Mouse (Mus musculus): ENCODE results near the gene Bcr.

Bcr gene

GRCm38 (mm10) chr10:75121028-75121427 lies 60.6 kb downstream of the Bcr start:
- in situ Hi-C loops (cut with MboI; ENCODE audit: low sequenced_read_pairs): no loop called here

DNA sequence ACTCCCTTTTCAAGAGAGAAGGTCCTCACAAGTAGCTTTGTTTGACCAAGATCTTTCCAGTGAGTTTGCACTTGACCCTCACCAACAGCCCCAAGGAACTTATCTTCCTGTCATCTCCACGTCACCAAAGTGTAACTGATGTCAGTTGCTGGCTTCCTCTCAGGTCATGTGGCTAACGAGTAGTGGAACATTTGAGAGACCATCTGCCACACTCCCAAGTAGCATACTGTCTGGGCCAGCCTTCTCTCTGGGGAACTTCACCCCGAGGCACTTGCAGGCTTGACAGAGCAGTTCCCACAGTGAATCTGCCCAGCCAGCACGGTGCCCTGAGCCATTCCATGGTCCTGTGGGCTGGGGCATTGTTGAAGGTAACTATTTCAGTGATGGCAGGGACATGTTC lies 65.2 kb downstream of the Bcr start:
- in situ Hi-C loops (cut with MboI; ENCODE audit: low sequenced_read_pairs): no loop called here

GRCm38 (mm10) chr10:75129283-75129710 lies 68.9 kb downstream of the Bcr start:
- in situ Hi-C loops (cut with MboI; ENCODE audit: low sequenced_read_pairs): no loop called here

DNA sequence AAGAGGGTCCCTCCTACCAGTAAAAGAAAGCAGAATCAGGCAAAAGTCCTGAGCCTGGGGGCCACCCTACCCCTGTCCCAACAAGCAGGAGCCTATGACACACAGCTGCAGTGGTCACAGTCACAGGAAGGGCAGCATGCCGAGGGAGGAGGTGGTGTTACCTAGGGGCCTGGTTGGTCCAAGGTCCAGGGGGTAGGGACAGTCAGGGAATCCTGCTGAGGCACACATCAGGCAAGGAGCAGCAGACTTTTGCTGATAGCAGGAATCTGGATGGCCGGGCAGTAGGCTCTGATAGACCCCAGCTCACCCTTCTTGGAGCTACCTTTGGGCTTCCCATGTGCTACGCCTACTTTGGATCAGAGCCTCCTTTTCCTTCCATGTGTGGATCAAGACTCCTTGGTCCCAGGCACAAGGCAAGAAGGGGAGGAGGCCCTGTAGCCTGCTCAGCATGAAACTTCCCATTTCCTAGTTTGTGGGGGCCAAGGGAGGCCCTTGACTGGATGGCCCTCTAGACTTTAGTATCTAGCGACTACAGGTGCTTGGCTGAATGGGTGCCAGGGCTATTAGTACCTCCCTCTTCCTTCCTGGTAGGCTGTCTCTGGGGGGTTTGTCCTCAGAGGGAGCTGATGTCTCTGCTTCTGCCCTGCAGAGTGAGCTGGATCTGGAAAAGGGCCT lies 70.1 kb downstream of the Bcr start:
- in situ Hi-C loops (cut with MboI; ENCODE audit: low sequenced_read_pairs): no loop called here

GRCm38 (mm10) chr10:75131625-75132024 lies 71.2 kb downstream of the Bcr start:
- in situ Hi-C loops (cut with MboI; ENCODE audit: low sequenced_read_pairs): no loop called here

GRCm38 (mm10) chr10:75134861-75135517 lies 74.6 kb downstream of the Bcr start:
- in situ Hi-C loops (cut with MboI; ENCODE audit: low sequenced_read_pairs): no loop called here

DNA sequence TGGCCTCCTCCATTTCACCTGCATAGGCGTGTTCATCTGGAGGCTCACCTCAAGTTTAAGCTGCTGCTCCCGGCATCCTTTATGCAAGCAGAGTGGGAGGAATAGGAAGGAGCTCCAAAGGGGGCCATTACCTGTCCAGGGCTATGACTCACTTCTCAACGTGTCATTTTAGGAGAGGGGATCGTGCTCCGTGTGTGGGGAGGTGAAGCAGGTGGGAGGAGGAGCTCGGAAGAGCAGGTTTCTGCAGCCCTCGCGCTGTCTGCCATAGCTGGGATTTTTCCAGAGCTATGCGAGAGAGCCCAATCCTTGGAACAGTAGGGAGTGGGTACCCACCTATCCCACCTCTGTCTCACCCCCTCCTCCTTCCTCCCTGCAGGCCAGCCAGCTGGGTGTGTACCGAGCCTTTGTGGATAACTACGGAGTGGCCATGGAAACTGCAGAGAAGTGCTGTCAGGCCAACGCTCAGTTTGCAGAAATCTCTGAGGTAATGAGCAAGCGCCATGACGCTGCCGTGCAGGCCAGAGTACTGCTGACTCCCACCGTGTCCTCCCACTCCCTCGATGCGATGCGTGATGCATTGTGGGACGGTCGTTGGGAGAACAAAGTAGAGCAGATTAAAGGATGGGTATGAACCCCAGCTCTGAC lies 75.2 kb downstream of the Bcr start:
- in situ Hi-C loops (cut with MboI; ENCODE audit: low sequenced_read_pairs): no loop called here

DNA sequence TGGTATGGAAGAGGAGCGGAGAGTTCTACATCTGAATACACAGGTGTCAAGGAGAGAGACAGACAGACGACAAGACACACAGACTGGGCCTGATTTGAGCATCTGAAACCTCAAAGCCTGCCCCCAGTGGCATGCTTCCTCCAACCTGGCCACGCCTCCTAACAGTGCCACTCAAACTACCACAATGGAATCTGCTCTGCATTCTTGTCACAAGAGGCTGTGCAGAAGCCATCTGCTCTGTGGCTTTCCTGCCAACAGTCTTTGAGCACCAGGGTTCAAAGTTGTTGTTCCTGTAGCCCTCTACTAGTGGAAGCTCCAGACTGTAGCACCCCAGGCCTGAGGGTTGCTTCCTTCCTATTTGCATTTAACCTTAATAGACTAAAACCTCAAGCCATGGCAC lies 76.8 kb downstream of the Bcr start:
- in situ Hi-C loops (cut with MboI; ENCODE audit: low sequenced_read_pairs): no loop called here

GRCm38 (mm10) chr10:75145221-75145620 lies 84.8 kb downstream of the Bcr start:
- in situ Hi-C loops (cut with MboI; ENCODE audit: low sequenced_read_pairs): no loop called here

- in situ Hi-C loops (cut with MboI; ENCODE audit: low sequenced_read_pairs): no loop called here
Observed at GRCm38 (mm10) chr10:75146001-75146400, 85.6 kb downstream of the Bcr start.

GRCm38 (mm10) chr10:75146619-75147018 lies 86.2 kb downstream of the Bcr start:
- in situ Hi-C loops (cut with MboI; ENCODE audit: low sequenced_read_pairs): no loop called here

GRCm38 (mm10) chr10:75148295-75148694 lies 87.9 kb downstream of the Bcr start:
- in situ Hi-C loops (cut with MboI; ENCODE audit: low sequenced_read_pairs): no loop called here

- in situ Hi-C loops (cut with MboI; ENCODE audit: low sequenced_read_pairs): loop anchor here (5.0 to 10.0 kb wide), 2 partner anchors 93 to 206 kb away; no protein-coding TSS in a partner anchor
Observed at GRCm38 (mm10) chr10:75150361-75150760, 90.0 kb downstream of the Bcr start.

DNA sequence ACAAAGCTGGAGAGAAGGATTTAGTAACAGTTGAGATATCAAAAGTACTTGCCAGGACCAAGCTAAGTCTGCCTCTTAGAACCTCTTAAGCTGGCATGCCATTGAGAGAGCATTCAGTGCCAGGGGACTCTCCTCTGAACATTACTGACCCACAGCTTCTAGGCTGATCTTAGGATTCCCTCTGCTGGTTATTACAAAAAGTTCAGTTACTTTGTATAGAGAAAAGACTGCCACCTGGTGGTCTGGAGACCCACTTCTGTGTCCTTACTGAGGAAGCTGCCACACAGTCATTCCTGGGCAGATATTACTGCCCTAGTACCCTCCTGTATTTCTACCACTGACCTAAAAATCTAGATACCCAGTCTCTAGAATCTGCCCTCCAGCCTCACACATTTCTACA lies 90.9 kb downstream of the Bcr start:
- in situ Hi-C loops (cut with MboI; ENCODE audit: low sequenced_read_pairs): loop anchor here (5.0 to 10.0 kb wide), 2 partner anchors 94 to 207 kb away; no protein-coding TSS in a partner anchor

- in situ Hi-C loops (cut with MboI; ENCODE audit: low sequenced_read_pairs): loop anchor here (10.0 kb wide), 1 partner anchor 212 kb away; no protein-coding TSS in a partner anchor
Observed at GRCm38 (mm10) chr10:75156835-75157234, 96.4 kb downstream of the Bcr start.

DNA sequence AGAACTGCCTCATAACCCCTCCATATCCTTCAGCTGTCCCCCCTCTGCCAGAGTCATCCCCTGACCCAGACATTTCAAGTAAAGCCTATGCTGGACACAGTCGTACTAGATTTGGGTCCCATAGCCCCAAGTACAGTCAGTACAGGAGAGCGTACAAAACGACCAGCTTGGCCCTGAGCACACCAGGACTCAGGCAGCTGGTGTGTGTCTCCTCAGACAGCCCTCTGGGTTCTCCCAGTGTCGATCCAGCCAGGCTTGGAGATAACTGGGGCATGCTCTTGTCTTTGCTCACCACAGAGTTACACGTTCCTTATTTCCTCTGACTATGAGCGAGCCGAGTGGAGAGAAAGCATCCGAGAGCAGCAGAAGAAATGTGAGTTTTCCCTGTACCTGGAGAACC lies 97.3 kb downstream of the Bcr start:
- in situ Hi-C loops (cut with MboI; ENCODE audit: low sequenced_read_pairs): loop anchor here (10.0 kb wide), 1 partner anchor 213 kb away; no protein-coding TSS in a partner anchor

- in situ Hi-C loops (cut with MboI; ENCODE audit: low sequenced_read_pairs): loop anchor here (10.0 kb wide), 1 partner anchor 214 kb away; no protein-coding TSS in a partner anchor
Observed at GRCm38 (mm10) chr10:75158356-75158755, 98.0 kb downstream of the Bcr start.

DNA sequence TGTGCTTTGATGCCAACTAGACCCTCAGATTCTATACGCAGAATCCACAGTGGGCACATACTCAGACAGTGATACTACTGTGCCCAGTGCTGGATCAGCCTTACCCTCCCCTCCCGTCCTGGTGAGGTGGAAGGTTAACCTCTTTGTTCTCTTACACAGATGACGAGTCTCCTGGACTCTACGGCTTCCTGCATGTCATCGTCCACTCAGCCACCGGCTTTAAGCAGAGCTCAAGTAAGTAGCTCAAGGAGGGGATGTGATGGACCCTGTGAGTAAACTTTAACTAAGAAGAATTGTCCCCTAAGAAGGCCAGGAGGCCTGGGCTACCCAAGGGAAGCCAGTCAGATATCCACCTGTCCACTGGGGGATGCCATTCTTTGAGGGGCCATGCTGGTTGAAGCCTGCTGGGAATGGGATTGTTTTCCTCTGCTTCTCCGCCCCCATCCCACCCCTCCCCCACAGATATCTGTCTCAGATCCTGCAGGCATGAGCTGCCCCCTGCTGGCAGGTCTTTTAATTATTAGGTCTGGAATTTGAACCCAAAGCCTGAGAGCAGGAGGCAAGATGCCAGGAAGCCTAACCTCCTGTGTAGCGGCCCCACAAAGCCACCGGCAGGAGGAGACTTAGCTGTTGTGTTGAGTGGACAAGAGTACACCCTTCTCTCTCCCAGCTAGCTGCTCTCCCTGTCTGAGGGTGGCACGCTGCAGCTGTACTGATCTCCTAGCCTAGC lies 99.9 kb downstream of the Bcr start:
- in situ Hi-C loops (cut with MboI; ENCODE audit: low sequenced_read_pairs): no loop called here

DNA sequence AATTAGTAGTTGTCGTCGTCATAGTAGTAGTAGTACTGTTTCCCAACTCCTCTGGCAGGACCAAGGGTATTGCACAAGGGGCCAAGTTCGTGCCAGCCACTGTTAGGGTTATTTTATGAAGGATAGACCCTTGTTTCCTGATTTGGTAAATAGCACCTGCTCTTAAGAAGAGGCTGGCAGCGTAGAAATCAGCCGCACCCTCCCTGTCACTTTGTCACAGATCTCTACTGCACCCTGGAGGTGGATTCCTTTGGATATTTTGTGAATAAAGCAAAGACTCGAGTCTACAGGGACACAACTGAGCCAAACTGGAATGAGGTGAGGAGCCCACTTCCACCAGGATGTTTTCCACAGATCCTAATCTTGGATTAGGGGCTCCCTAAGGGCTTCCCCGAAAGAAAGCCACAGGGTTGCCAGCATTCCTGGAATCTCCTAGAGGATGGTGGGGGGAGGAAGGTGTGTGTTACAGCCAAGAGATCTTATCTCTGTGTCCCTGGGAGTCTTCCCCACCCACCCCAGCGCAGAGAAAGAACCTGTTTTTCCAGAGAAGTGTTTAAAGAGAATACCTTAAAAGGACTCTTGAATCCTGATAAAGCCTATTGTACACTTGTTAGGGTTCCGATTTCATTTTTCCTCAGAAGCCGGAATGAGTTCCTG lies 105.6 kb downstream of the Bcr start:
- in situ Hi-C loops (cut with MboI; ENCODE audit: low sequenced_read_pairs): no loop called here

GRCm38 (mm10) chr10:75166601-75167000 lies 106.2 kb downstream of the Bcr start:
- in situ Hi-C loops (cut with MboI; ENCODE audit: low sequenced_read_pairs): no loop called here
